Mouse (Mus musculus): Measurements from ENCODE around the gene Ina. TPM values are rescaled to one million over a fixed set of nuclear protein-coding genes. Genes with fewer than 3 reads are reported as not detected.
A peak's percentile ranks its signal among the peaks of the same experiment; 100 is the strongest.
"Not testable (repeated sequence)": the region's sequence is repeated elsewhere in the genome, so short reads cannot be mapped to it uniquely, and the experiment has no call there.

The Ina gene
- total RNA-seq, 2 experiments from 2014 or later, result not detected

DNA sequence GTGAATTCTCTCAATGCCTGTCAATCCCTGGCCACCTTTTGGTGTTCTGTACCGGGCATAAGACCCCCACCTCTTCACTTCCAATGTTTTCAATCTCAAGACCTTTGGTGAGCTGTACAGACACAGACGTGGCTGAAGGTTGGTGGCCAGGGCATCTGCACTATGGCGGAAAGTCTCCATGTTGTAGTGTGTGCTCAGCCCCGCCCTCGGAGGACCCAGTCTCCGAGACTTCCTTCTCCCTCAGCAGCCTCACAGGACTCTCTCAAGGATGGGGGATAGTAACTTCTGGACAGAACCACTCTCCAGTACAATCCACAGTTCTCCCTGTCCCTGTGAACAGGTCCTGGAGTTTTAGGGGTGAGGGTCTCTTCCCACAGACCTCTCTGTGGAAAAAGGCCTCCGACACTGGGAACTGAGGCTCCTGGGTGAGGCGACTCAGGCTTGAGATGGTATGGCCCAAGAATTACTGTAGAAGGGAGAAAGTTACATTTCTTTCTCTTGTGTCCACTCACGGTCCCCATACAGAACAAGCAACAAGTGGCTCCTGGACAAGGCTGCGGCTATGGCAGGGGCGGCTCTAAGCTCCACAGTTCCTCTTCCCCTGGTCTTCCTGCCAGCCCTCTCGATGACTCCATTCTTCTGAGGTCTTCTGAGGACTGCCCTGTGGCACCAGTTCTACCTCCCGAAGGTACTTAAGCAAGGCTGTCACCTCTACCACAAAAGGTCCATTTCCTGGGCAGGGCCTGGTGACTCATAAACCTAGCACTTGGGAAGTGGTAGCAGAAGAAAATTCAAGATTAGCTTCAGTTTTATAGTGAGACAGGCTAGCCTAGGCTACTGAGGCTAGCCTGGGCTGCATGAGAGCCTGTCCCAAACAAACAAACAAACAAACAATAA, 29.5 kb upstream of the Ina start:
- DNase-seq, result no peak

- DNase-seq, result peak; percentile 50 to 72
Observed at GRCm38 (mm10) chr19:46987646-46988045, 26.9 kb upstream of the Ina start.

GRCm38 (mm10) chr19:46988231-46989087, 26.0 kb upstream of the Ina start:
- no peak for DNase-seq

GRCm38 (mm10) chr19:46989479-46990152, 24.9 kb upstream of the Ina start:
- DNase-seq, result no peak

DNA sequence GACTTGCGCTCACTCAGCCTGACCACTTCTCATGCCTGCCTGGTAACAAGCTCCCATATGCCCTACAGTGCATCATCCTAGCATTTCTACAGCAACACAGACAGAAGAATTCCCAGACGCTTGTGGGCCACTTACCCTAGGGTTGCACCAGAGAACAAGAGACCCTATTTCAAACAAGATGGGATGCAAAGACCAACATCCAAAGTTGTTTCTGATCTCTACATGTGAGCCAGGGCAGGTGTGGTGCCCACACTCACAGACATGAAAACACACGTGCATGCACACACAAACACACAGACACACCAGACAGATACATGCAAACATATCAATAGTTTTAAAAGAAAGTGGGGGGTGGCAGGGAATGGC, 24.4 kb upstream of the Ina start:
- DNase-seq, result no peak

- not testable (repeated sequence) for DNase-seq
Observed at GRCm38 (mm10) chr19:46990625-46991024, 23.9 kb upstream of the Ina start.

- peak; percentile 80 to 95 for DNase-seq
Observed at GRCm38 (mm10) chr19:46991145-46991544, 23.4 kb upstream of the Ina start.

DNA sequence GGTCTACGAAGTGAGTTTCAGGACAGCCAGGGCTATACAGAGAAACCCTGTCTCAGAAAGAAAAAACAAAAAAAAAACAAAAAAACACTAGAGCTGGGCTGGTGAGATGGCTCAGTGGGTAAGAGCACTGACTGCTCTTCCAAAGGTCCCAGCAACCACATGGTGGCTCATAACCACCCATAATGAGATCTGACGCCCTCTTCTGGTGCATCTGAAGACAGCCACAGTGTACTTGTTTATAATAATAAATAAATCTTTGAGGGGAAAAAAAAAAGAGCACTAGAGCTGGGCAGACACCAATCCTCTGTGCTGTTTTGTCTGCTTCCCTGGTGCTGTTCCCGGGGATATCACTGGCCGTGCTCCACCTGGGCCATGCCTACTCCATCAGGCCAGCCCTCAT, 22.2 kb upstream of the Ina start:
- not testable (repeated sequence) for DNase-seq

DNA sequence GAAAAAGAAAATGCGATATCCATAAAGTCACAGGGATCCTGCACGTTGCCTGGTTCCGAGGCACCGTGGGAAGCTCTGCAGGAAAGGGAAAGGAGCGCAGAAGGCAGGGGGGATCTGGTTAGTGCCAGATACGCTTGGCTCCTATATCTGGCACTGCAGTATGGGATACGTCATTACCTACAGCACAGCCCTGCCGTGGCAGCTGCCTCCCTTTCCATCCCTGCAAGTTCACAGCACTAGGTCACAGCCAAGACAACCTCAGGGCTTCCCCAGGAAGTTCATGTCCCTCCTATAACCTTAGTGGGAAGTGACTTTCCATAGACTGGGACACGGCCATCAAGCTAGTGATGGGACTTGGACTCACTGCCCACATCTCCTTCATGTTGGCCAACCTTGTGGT, 18.4 kb upstream of the Ina start:
- no peak for DNase-seq

DNA sequence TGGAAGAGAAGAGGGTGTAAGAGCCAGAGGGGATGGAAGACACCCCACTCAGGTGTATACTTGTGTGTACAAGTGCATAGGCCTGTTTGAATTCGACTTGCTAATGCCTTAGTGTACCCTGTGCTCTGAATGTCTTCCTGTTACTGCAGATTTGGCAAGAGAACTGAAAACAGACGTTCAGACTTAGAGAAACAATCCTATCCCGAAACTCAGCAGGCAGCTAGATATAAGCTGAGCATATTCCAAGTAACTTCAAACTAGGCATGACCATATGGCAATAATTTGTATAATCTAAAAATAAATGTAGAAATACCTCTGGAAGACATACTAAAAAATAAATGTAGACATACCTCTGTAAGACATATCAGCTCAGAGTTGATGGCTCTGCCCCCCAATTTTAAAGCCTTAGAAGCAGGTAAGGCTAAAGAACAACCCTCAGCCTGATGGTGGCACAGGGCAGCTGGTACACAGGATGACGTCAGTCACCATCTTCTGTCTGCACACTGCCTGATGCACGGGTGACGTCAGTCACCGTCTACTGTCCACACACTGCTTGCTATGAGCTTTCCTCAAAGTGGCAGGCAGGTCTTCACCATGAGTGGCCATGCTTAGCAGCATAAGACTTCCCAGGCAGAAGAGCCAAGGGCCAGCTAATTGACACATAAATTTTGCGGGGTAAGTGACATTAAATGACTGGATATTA, 16.2 kb upstream of the Ina start:
- DNase-seq, result no peak

DNA sequence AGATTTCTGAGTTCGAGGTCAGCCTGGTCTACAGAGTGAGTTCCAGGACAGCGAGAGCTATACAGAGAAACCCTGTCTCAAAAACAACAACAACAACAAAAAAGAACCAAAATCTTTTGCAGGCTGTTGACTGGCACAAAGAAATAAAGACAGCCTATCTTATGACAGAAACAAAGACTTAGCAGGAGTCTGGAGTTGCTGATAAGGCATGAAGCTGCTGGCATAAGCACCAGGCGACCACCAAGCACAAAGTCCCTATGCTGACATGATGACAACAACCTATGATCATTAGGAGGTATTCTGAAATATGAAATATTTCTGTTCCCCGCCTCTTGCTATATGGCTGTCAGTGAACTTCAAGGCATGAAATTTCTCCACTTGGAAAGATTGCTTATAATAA, 15.5 kb upstream of the Ina start:
- DNase-seq, result no peak

DNA sequence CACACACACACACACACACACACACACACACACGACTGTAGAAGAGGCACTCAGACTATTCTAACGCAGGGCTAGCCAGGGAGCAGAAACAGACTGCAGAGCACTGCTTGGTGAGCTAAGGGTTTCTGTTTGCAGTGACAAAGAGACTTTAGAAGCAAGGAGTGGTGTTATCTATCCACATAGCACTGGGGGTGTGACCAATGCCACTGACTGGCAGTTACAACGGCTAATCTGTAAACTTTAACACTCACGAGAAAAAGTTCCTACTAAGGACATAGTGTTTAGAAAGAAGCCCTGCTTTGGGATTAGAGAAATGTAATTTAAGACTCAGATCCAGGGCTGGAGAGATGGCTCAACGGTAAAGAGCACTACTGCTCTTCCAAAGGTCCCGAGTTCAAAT, 14.7 kb upstream of the Ina start:
- DNase-seq, result no peak

DNA sequence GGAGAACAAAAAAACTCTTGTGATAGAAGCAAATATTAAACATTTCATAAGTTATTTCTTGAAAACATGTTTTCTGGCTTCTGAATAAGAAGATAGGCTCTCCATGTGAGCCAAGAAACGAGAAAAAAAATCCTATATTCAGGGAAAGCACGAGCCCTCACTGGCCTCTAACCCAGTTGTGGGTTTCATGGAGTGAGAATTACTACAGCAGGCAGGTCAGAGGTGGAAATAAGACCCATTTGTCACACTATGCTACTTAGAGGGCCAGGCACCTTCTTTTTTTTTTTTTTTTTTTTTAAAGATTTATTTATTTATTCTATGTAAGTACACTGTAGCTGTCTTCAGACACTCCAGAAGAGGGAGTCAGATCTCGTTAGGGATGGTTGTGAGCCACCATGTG, 14.1 kb upstream of the Ina start:
- not testable (repeated sequence) for DNase-seq

DNA sequence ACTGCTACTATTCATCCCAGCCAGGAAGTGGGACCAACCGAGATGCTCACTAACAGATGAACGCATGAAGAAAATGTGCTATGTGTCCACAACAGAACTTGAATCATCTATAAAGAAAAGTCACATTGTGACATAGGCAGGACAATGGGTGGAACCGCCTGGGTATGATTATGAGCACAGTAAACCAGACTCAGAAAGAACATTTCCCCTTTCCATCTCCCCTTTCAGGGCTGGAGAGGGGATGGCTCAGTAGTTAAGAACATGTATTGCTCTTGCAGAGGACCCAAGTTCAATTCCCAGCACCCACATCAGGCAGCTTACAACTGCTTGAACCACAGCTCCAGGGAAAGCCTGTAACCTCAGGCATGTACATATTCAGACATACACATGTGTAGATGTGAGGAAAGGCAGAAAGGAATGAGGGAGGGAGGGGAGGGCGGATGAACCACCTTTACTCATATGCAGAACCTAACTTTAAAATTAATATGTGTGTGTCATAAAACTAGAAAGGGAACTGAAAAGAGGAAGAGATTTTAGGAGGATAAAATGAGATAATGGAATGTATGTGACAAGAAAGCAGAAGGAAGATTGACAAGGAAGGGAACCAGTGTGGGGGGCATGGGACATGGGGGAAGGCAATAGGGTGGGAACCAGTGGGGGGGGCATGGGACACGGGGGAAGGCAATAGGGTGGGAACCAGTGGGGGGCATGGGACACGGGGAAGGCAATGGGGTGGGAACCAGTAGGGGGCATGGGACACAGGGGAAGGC, 10.6 kb upstream of the Ina start:
- DNase-seq, result no peak

- no peak for DNase-seq
Observed at GRCm38 (mm10) chr19:47005873-47006272, 8.6 kb upstream of the Ina start.

DNA sequence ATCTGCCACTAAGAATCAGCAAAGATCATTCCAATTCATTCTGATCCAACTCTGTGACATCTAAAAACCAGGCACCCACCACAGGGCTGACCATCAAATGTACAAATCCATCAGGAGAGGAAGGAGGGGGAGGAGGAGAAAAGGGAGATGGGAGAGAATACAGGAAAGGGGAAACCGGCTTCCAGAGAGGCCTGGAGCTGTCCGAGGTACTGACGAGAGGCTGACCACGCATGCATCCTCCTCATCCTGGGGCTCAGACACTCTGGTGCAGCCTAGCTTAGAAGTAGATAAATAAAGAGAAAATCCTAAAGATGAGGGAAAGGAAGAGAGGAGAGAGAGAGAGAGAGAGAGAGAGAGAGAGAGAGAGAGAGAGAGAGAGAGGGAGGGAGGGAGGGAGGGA, 8.2 kb upstream of the Ina start:
- DNase-seq, result peak in 1 of 2 experiments; percentile 74

- no peak for DNase-seq
Observed at GRCm38 (mm10) chr19:47009420-47009819, 5.1 kb upstream of the Ina start.

DNA sequence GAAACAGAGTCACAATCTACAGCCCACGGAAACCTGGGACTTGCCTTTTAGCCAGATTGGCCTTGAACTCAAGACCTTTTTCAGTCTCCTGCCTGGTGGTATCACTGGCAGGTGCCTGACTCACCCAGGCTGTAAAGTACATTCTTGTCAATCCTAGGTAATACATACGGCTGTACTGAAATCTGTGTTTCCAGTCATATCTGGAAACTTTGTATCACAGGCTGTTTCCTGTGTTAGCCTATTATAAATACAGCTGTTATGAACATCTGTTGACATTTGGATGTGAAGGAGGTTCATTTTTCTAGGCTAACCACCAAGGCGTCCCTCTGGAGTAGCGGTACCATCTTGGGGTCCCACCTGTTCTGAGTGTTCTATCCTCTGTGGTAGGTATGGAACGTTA, 4.6 kb upstream of the Ina start:
- DNase-seq, result no peak

DNA sequence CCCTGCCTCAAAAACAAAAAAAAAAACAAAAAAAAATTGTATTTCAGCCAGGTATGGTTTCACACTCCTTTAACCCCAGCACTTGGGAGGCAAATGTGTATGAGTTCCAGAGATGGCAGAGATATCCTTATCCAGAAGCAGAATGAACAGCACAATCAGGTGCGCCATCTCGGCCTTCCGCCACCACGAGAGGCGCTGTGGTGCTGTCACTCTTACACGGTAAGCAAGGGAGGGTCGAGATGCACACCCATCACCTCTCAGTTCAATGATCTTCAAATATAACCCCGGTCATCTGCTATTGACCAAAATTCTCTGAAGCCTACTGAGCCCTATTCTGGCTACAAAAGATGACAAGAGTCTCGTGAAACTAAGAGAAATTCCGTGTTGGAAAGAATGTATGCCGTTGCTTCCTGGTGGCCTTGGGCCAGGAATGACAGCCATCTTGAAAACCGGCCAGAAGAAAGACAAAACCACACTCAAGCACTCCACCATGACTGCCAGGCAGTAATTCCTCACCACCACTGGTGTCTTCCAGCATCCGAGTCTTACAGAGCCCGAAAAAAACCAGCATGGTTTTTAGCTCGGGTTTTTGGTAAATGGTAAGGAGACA, 1.9 kb upstream of the Ina start:
- no peak for DNase-seq

DNA sequence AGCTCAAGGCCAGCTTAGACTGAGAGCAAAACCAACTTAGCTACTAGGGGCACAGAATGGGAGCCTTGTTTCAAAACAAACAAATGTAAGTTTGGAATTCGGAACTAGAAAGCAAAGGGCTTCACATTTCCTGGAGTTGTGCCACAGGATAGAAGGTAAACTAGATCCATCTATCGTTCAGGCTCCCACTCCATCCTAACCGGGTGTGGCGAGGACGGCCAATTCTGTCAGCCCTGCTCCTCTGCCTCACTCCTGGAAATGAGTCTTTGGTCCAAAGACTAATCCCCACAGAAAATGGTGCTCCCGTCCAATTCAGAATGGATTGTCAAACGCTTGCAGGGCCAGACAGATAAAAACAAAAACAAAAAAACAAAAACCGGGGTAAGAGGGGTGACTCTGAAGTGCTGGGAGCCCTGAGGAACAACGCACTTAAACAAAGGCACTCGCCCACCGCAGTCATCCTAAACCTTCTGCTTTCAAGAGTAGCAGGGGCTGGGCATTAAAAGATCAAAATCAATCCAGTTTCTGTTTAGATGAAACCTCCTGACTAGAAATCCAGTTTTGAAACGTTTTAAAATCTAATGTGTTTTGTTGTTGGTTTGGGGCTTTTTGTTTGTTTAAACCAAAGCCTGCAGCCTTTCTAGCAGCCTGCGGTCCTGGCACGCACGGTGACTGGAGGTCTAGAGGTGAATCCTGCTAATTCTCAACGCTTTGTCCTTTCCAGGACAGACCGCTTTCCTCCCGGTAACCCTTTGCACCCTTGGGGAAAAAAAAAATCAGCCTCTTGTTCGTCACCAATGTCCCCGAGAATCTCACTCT, 949 bp upstream of the Ina start:
- no peak for DNase-seq
